ENCODE assay signal across 8 mouse cellular contexts in genomic region chr12:106310585-106311319, GRCm38 (mm10).
A peak's percentile ranks its signal among the peaks of the same experiment; 100 is the strongest.
DNase-seq lines count a peak whose midpoint lies in the region; ATAC-seq and TF ChIP-seq lines count a peak whose summit lies in the region.

No protein-coding gene starts in this region.

- peak overlapping the region; percentile 84 for H3K27ac ChIP-seq in layer of hippocampus, adult 2 months
- no peak overlapping the region for H3K27ac ChIP-seq in embryonic facial prominence, embryonic 11.5 days (replicated peaks; ENCODE audit: low read depth, low read length)
- no peak overlapping the region for H3K27ac ChIP-seq in hindbrain, embryonic 11.5 days (ENCODE audit: low read depth, low read length)
- no peak overlapping the region for H3K27ac ChIP-seq in midbrain, embryonic 11.5 days (ENCODE audit: low read depth, low read length)

- H3K4me2 ChIP-seq in embryonic facial prominence, embryonic 11.5 days (ENCODE audit: low read depth, low read length) = peak overlapping the region; percentile 80
- peak overlapping the region; percentile 73 for H3K4me2 ChIP-seq in hindbrain, embryonic 11.5 days (replicated peaks; ENCODE audit: low read depth, low read length)
- peak overlapping the region; percentile 79 for H3K4me2 ChIP-seq in midbrain, embryonic 11.5 days

- H3K4me1 ChIP-seq in embryonic facial prominence, embryonic 11.5 days (ENCODE audit: control insufficient read depth, insufficient read depth, low read length) = no peaks in the 10 kb centered on the region
- peaks cover 4% of the 10 kb centered on the region; the same call in 1 of the 2 replicates for H3K4me1 ChIP-seq in hindbrain, embryonic 11.5 days (replicated peaks; ENCODE audit: control insufficient read depth, insufficient read depth, low read length)
- H3K4me1 ChIP-seq in midbrain, embryonic 11.5 days (ENCODE audit: control insufficient read depth, insufficient read depth, low read length) = peaks cover 23% of the 10 kb centered on the region

- ATAC-seq in embryonic facial prominence, embryonic 11.5 days (replicated peaks; ENCODE audit: insufficient number of reproducible peaks, low FRiP score, low TSS enrichment, low read depth) = no peak; the same call in 1 of the 2 replicates
- no peak for ATAC-seq in hindbrain, embryonic 11.5 days (ENCODE audit: low FRiP score)
- ATAC-seq in midbrain, embryonic 11.5 days (ENCODE audit: low FRiP score) = peak; percentile 60; the same call in 1 of the 2 replicates
- ATAC-seq in granulocyte monocyte progenitor cell, adult 5-6 weeks (replicated peaks; ENCODE audit: poor library complexity, severe bottlenecking) = no peak

- peak overlapping the region; percentile 49 for H3K4me3 ChIP-seq in layer of hippocampus, adult 2 months
- H3K4me3 ChIP-seq in embryonic facial prominence, embryonic 11.5 days (ENCODE audit: low read depth, low read length) = peak overlapping the region; percentile 37
- H3K4me3 ChIP-seq in hindbrain, embryonic 11.5 days (ENCODE audit: low read depth, low read length) = peak overlapping the region; percentile 33
- peak overlapping the region; percentile 36 for H3K4me3 ChIP-seq in midbrain, embryonic 11.5 days (ENCODE audit: low read depth, low read length)

- peak; percentile 49 for TF ChIP-seq CTCF in layer of hippocampus, adult 2 months (conservative IDR thresholded peaks at IDR 0.05)

- H3K9me3 ChIP-seq in embryonic facial prominence, embryonic 11.5 days (replicated peaks; ENCODE audit: control insufficient read depth, low read length) = no peaks in the 10 kb centered on the region
- H3K9me3 ChIP-seq in hindbrain, embryonic 11.5 days (ENCODE audit: control insufficient read depth, low read length) = no peaks in the 10 kb centered on the region
- no peaks in the 10 kb centered on the region for H3K9me3 ChIP-seq in midbrain, embryonic 11.5 days (ENCODE audit: control insufficient read depth, low read length)

- under 1% methylated on average over 34 of the region's 34 CpGs for WGBS in embryonic facial prominence, embryonic 11.5 days
- under 1% methylated on average over 34 of the region's 34 CpGs for WGBS in hindbrain, embryonic 11.5 days
- under 1% methylated on average over 34 of the region's 34 CpGs for WGBS in midbrain, embryonic 11.5 days

- no peaks in the 10 kb centered on the region for H3K27me3 ChIP-seq in embryonic facial prominence, embryonic 11.5 days (ENCODE audit: control insufficient read depth, insufficient read depth, low read length)
- peaks cover 10% of the 10 kb centered on the region for H3K27me3 ChIP-seq in hindbrain, embryonic 11.5 days (ENCODE audit: control insufficient read depth, insufficient read depth, low read length)
- H3K27me3 ChIP-seq in midbrain, embryonic 11.5 days (ENCODE audit: control insufficient read depth, insufficient read depth, low read length) = no peaks in the 10 kb centered on the region

- H3K9ac ChIP-seq in embryonic facial prominence, embryonic 11.5 days (replicated peaks; ENCODE audit: low read length) = peak overlapping the region; percentile 47
- peak overlapping the region; percentile 40; the same call in 1 of the 2 replicates for H3K9ac ChIP-seq in hindbrain, embryonic 11.5 days (ENCODE audit: low read depth, low read length)
- peak overlapping the region; percentile 54 for H3K9ac ChIP-seq in midbrain, embryonic 11.5 days (ENCODE audit: low read length)

- no peaks in the 10 kb centered on the region for H3K36me3 ChIP-seq in embryonic facial prominence, embryonic 11.5 days (replicated peaks; ENCODE audit: control insufficient read depth, insufficient read depth, low read depth, low read length)
- no peaks in the 10 kb centered on the region for H3K36me3 ChIP-seq in hindbrain, embryonic 11.5 days (ENCODE audit: control insufficient read depth, insufficient read depth, low read length)
- H3K36me3 ChIP-seq in midbrain, embryonic 11.5 days (ENCODE audit: control insufficient read depth, insufficient read depth, low read length) = no peaks in the 10 kb centered on the region

- no peak for DNase-seq in layer of hippocampus, adult 2 months (ENCODE audit: low spot score in 2 of 2)
- DNase-seq in layer of hippocampus, adult 9-11 months = no peak
- peak; percentile 28 for DNase-seq in ZHBTc4 (ENCODE audit: low read depth, low spot score)
- peak; percentile 52 for DNase-seq in embryonic facial prominence, embryonic 11.5 days (ENCODE audit: low spot score)
- DNase-seq in hindbrain, embryonic 11.5 days (ENCODE audit: low spot score) = peak; percentile 57
- DNase-seq in midbrain, embryonic 11.5 days (ENCODE audit: low spot score, missing footprints) = peak; percentile 95
- peak; percentile 15 for DNase-seq in yolk sac, embryonic 10.5 days (ENCODE audit: low spot score)

Comparison
In these comparisons a context has a peak if more than half of its experiments do, and no peak if none do; other contexts are left out.
1. DNase-seq: peak in ZHBTc4 (single experiment), embryonic facial prominence, embryonic 11.5 days (single experiment), hindbrain, embryonic 11.5 days (single experiment), midbrain, embryonic 11.5 days (single experiment) and yolk sac, embryonic 10.5 days (single experiment); none in layer of hippocampus, adult 2 months (0 of 2) and layer of hippocampus, adult 9-11 months (single experiment).
2. Peak in every context shown above with its lines, with median percentiles within 50 percentile points of each other: H3K4me3 ChIP-seq, H3K4me2 ChIP-seq and H3K9ac ChIP-seq.